Comparison of ENCODE assay signal across 17 mouse cellular contexts in genomic region chr3:31440282-31440681, GRCm38 (mm10).
"Had no signal": no experiment of that assay in that cellular context is flagged by ENCODE, and none has a peak within 500 bp of the region (broad histone marks: within the 10 kb centered on the region; RNA-seq: fewer than 3 reads in every experiment).

No protein-coding gene starts in this region.

- H3K4me1 ChIP-seq: neural tube, embryonic 12.5 days; neural tube, embryonic 13.5 days; neural tube, embryonic 15.5 days; stomach, embryonic 15.5 days had no signal

- H3K36me3 ChIP-seq: neural tube, embryonic 12.5 days; neural tube, embryonic 13.5 days; neural tube, embryonic 15.5 days; stomach, embryonic 15.5 days had no signal

- H3K27ac ChIP-seq: neural tube, embryonic 12.5 days; neural tube, embryonic 13.5 days; neural tube, embryonic 15.5 days; stomach, embryonic 15.5 days; stomach, postnatal 0 days had no signal

- H3K27me3 ChIP-seq: neural tube, embryonic 12.5 days; neural tube, embryonic 13.5 days; neural tube, embryonic 15.5 days; stomach, embryonic 15.5 days had no signal

- H3K4me3 ChIP-seq: neural tube, embryonic 12.5 days; neural tube, embryonic 13.5 days; neural tube, embryonic 15.5 days; stomach, embryonic 15.5 days had no signal

- DNase-seq: retina, postnatal 1 day; right cerebral cortex, adult 18-20 months; right cerebral cortex, postnatal 14 days; right cerebral cortex, postnatal 25 days; right cerebral cortex, postnatal 4 days; spleen, adult 18-20 months; thymus, adult 18-20 months; thymus, adult 2 months; thymus, postnatal 14 days; thymus, postnatal 25 days; thymus, postnatal 36 days; thymus, postnatal 4 days had no signal

- H3K9me3 ChIP-seq: neural tube, embryonic 12.5 days; neural tube, embryonic 13.5 days; neural tube, embryonic 15.5 days; stomach, embryonic 15.5 days had no signal
